Mouse (Mus musculus) hematopoietic multipotent progenitor cell, adult 10-12 weeks (in vitro differentiated cells): Measurements from ENCODE around the gene Gnpda2. TPM values are rescaled to one million over a fixed set of nuclear protein-coding genes. Genes with fewer than 3 reads are reported as not detected.

Experiments
- polyA plus RNA-seq: library from polyadenylated mRNA; stranded (reverse); fragments of >175 nt; gene quantifications from 2 replicates; pipeline ENCODE4 v1.2.3, GENCODE M21; 2012; ENCODE audit warnings: low replicate concordance

The Gnpda2 gene
- polyA plus RNA-seq = 0.17 and 1.3 TPM in 2 replicates

DNA sequence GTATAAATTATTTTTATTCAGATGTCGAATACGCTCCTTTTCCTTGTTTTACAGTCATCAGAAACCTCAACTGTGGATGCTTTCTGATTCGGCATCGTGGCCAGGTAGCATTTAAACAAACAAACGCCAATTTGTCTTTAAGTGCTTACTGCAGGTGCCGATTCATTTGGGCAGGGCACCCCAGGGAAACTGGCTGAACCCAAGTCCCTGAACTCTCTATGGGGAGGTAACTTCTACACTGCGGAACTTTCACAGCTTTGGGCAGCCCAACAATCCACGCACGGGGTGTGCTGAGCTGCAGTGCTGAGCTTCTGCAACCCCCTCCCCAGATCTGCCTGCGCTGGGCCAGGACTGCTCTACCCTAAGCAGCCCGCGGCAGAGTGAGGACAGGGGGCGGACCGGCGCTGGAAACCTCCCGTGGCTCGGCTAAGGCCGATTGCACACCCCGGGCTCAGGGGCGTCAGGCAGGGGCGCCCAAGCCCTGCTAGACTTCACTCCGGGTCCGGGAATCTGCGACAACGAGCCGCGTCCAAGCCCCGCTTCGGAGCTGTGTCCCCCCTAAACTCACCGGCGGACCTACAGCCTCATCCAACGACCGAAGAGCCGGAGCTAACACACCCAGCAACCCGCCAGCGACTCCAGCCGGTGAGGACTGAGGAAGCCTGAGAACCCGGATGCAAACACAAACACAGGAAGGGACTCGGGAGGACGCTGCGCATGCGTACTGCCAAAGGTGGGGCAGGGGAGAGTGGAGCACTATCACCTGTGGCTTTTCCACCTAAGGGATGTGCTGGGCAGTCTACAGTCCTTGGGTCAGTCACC, at the start of gene Gnpda2:
Gene Gnpda2, minus strand, starts transcription at position 701 of the 822 bp plus-strand sequence.

DNA sequence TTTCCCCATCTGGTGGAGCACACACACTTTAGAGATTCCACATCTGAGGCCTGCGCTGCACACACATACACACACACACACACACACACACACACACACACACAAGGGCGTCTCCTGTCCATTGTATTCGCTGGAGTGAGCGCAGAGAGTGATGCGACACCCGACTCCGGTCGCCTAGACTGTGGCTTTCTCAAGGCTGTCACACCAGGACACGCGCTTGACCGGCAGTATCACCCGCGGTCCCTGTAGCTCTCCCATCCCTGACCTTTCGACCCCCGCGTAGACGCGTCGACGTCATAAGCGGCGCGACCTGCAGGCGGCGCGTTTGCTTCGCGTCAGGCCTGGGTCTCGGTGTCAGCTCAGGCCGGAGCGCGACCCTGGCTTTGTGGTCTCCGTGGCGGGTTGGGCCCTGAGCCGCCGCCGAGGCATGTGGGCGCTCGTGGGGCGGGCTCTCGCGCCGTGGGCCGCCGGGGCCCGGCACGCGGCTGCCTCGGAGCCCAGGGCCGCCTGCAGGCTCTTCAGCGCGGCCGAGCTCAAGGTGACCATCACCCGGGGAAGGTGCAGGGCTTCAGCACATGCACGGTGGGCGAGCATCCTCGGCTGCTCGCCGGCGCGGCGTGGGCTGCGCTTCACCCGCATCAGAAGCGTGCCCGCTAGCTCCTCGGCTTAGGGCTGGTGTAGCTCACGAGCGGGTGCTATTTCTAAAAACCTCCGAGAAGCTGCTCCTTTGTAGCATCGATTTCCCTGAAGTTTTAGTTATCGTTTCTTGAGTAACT, 35.3 kb downstream of the Gnpda2 start, which contains the start of gene Guf1:
Gene Guf1, plus strand, starts transcription at position 296 of the 776 bp plus-strand sequence.

DNA sequence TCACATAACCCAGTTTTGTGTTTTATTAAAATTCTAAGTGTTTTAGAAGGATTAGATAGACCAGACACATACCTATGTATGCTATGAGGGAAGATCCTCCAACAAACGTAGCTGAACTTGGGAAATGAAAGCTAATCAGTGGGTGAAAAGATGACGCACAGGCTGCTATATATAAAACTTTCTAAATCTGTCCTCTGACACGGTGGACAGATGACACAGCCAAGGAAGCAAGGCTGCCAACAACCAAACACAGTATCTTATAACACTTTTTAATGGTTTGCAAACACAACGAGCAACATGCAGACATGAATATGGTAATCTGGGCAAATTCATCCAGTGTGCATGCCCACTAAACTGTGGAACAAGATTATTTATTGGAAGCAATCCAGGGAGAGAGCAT, 49.7 kb downstream of the Gnpda2 start, which contains the start of gene Yipf7:
Gene Yipf7, minus strand, starts transcription at position 160 of the 400 bp plus-strand sequence.

Other genes with a start within 250 kb of the Gnpda2 start
- not detected in 2 replicates for gene Yipf7, start 49.7 kb downstream of the Gnpda2 start, polyA plus RNA-seq
- gene Guf1, start 35.4 kb downstream of the Gnpda2 start, polyA plus RNA-seq = 3.3 and 5.4 TPM in 2 replicates